ENCODE assay signal across 14 mouse cellular contexts in the genomic region with DNA sequence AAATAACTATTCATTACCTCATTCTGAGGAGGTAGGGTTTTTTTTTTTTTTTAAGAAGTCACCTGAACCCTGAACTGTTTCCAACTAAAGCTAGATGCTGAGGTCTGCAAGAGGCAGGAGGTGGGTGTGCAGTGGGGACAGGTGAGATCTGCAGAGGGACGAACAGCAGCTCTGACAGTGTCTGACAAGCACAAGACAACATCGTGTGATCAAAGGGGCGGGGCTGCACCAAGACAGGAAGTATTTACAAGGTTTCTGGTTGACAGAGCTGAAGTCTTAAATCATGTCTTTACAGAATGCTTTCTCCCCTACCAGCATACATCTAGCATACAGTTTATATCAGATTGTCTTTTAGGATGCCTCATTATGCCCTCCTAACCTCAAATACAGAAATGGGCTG. TPM values are rescaled to one million over a fixed set of nuclear protein-coding genes. Genes with fewer than 3 reads are reported as not detected.
DNase-seq lines count a peak whose midpoint lies in the region; ATAC-seq and TF ChIP-seq lines count a peak whose summit lies in the region.
"Had no signal": no experiment of that assay in that cellular context is flagged by ENCODE, and none has a peak within 500 bp of the region (broad histone marks: within the 10 kb centered on the region; RNA-seq: fewer than 3 reads in every experiment).

No protein-coding gene starts in this region.

- H3K36me3 ChIP-seq in CH12.LX (replicated peaks in 1 of 2; ENCODE audit: control insufficient read depth in 1 of 2, insufficient read depth in 1 of 2, low read length in 1 of 2): peaks cover 18 to 63% of the 10 kb centered on the region in 2 experiments
- peaks cover 25% of the 10 kb centered on the region for H3K36me3 ChIP-seq in liver, embryonic 12.5 days

- 0 out of 2 replicates have a peak overlapping the region, but pooled peaks have one; percentile 4 for H3K27ac ChIP-seq in left cerebral cortex, adult 2 months
- H3K27ac ChIP-seq in CH12.LX (ENCODE audit: insufficient read depth, low read depth): no peak overlapping the region
- H3K27ac ChIP-seq in liver, embryonic 12.5 days: no peak overlapping the region
- H3K27ac ChIP-seq: kidney, postnatal 0 days had no signal

- TF ChIP-seq EP300 in CH12.LX (IDR thresholded peaks at IDR 0.05; ENCODE audit: low read length): no peak

- no peak for DNase-seq in left cerebral cortex, adult 2 months (ENCODE audit: extremely low spot score in 1 of 2, low spot score in 2 of 2)
- no peak for DNase-seq in left cerebral cortex, postnatal 14 days (ENCODE audit: low spot score in 2 of 2)
- DNase-seq in CH12.LX (ENCODE audit: extremely low read depth): peak; percentile 30
- DNase-seq in thymus, postnatal 25 days: peak; percentile 37
- DNase-seq in ovary, postnatal 10 days (ENCODE audit: low spot score): no peak
- DNase-seq: liver had no signal

- TF ChIP-seq POLR2A in CH12.LX (IDR thresholded peaks at IDR 0.05; ENCODE audit: low read depth, low read length): no peak

- intact Hi-C loops in left cerebral cortex, adult 2 months (cut with DNase I): no loop called here
- intact Hi-C loops in left cerebral cortex, postnatal 14 days (cut with DNase I): loop anchor here (10.0 kb wide), 1 partner anchor 188 kb away; no protein-coding TSS in a partner anchor

- no peak for TF ChIP-seq RAD21 in CH12.LX (IDR thresholded peaks at IDR 0.05; ENCODE audit: low read depth, low read length)

- ATAC-seq in inflammation-experienced regulatory T-cells, adult 6 months: peak; percentile 77
- ATAC-seq in liver, embryonic 12.5 days: no peak
- ATAC-seq: midbrain, embryonic 16.5 days had no signal

- H3K27me3 ChIP-seq in CH12.LX (replicated peaks): no peaks in the 10 kb centered on the region
- no peaks in the 10 kb centered on the region for H3K27me3 ChIP-seq in liver, embryonic 12.5 days (replicated peaks)

- dilution Hi-C loops in CH12.LX (cut with MboI; ENCODE audit: extremely low pct_ligation_motif_present, extremely low pct_unique_long_range_greater_than_20kb, low sequenced_read_pairs): no loop called here

- H3K4me1 ChIP-seq in CH12.LX (ENCODE audit: control insufficient read depth in 1 of 2, insufficient read depth in 2 of 2): peaks cover 0 to 7% of the 10 kb centered on the region in 2 experiments; a peak in 1 of 4 replicates
- no peaks in the 10 kb centered on the region for H3K4me1 ChIP-seq in liver, embryonic 12.5 days

- H3K4me3 ChIP-seq in left cerebral cortex, adult 2 months: no peak overlapping the region
- H3K4me3 ChIP-seq in CH12.LX (replicated peaks in 1 of 3; ENCODE audit: low read depth in 2 of 3, low read length in 2 of 3, poor library complexity in 1 of 3): no peak overlapping the region
- no peak overlapping the region for H3K4me3 ChIP-seq in liver, embryonic 12.5 days
- H3K4me3 ChIP-seq: erythroblast, embryonic 14.5 days had no signal

- H3K79me2 ChIP-seq in CH12.LX (replicated peaks; ENCODE audit: control insufficient read depth, extremely low read depth, insufficient read depth, poor library complexity, severe bottlenecking): no peaks in the 10 kb centered on the region

- TF ChIP-seq CTCF in left cerebral cortex, adult 2 months (IDR thresholded peaks at IDR 0.05): no peak
- no peak for TF ChIP-seq CTCF in CH12.LX (conservative IDR thresholded peaks at IDR 0.05 in 1 of 2, IDR thresholded peaks at IDR 0.05 in 1 of 2; ENCODE audit: low read depth in 2 of 2, low read length in 2 of 2)

- H3K9me3 ChIP-seq in CH12.LX (replicated peaks; ENCODE audit: low read length): no peaks in the 10 kb centered on the region
- H3K9me3 ChIP-seq in liver, embryonic 12.5 days (replicated peaks): no peaks in the 10 kb centered on the region
- H3K9me3 ChIP-seq: G1E had no signal

- H3K9ac ChIP-seq in CH12.LX (ENCODE audit: insufficient read depth, low read depth): no peak overlapping the region
- no peak overlapping the region for H3K9ac ChIP-seq in liver, embryonic 12.5 days

- in situ Hi-C loops in CH12.LX (cut with MboI; ENCODE audit: low pct_ligation_motif_present, low pct_unique_long_range_greater_than_20kb, low sequenced_read_pairs): no loop called here

- 44% methylated on average over 3 of the region's 3 CpGs for WGBS in liver, embryonic 12.5 days (ENCODE audit: insufficient replicate concordance)

- no peak overlapping the region for H3K4me2 ChIP-seq in CH12.LX (ENCODE audit: insufficient read depth, low read depth, poor library complexity, severe bottlenecking)
- no peak overlapping the region for H3K4me2 ChIP-seq in liver, embryonic 12.5 days

TF ChIP-seq in CH12.LX, 34 proteins besides CTCF, POLR2A, EP300 and RAD21:
- peak; percentile 31; the same call in 1 of the 2 replicates for TF ChIP-seq ELF1 (IDR thresholded peaks at IDR 0.05; ENCODE audit: low read depth, low read length)
- TF ChIP-seq ZC3H11A (IDR thresholded peaks at IDR 0.05; ENCODE audit: low read depth, low read length): no peak

RNA-seq across cellular contexts. Expression of a gene that starts 14.5 kb away (rescaled TPM):
- 100 to 1,000 TPM; 162 to 183 TPM for total RNA-seq in left cerebral cortex, adult 2 months (2021)
- 100 to 1,000 TPM; 197 to 204 TPM for total RNA-seq in left cerebral cortex, postnatal 14 days (2021)
- total RNA-seq in CH12.LX (2012; rRNA removed) (162 and 165 TPM in 2 replicates), CH12.LX (2014; rRNA removed) (154 and 225 TPM in 2 replicates)
- 90.9 and 96.4 TPM in 2 replicates for polyA plus RNA-seq in CH12.LX (2012; ENCODE audit: insufficient read length, low read depth)
- polyA plus RNA-seq in inflammation-experienced regulatory T-cells, adult 6 months (2017; shearing (Covaris generic)): 10 to 100 TPM; 56.1 to 98.5 (median 65.6) TPM
- 252 and 269 TPM in 2 replicates for polyA plus RNA-seq in liver, embryonic 12.5 days (2016; fragmentation: Nextera tagmentation; extraction: Ambion mirVana)

RNA-seq across cellular contexts. Expression of a gene that starts 21.3 kb away (rescaled TPM):
- total RNA-seq in left cerebral cortex, adult 2 months (2021): under 1 TPM in 1 of 2 experiments, not detected in 1; 0.79 TPM
- 1 to 10 TPM in 1 of 2 experiments, under 1 TPM in 1; 0.87 to 1.3 TPM for total RNA-seq in left cerebral cortex, postnatal 14 days (2021)
- total RNA-seq in CH12.LX (2012; rRNA removed): 1.6 and 2.6 TPM in 2 replicates
- 0.66 and 1.6 TPM in 2 replicates for total RNA-seq in CH12.LX (2014; rRNA removed)
- polyA plus RNA-seq in CH12.LX (2012; ENCODE audit: insufficient read length, low read depth): 2.1 and 2.2 TPM in 2 replicates
- polyA plus RNA-seq in inflammation-experienced regulatory T-cells, adult 6 months (2017; shearing (Covaris generic)): not detected
- 0.89 and 1.5 TPM in 2 replicates for polyA plus RNA-seq in liver, embryonic 12.5 days (2016; fragmentation: Nextera tagmentation; extraction: Ambion mirVana)
- total RNA-seq: heart, adult 8-10 months had no signal
- polyA plus RNA-seq: erythroblast, embryonic 14.5 days; G1E; small intestine, adult 2 months had no signal

RNA-seq across cellular contexts. Expression of a gene that starts 33.2 kb away (rescaled TPM):
- 10 to 100 TPM; 26.6 to 29.1 TPM for total RNA-seq in left cerebral cortex, adult 2 months (2021)
- 10 to 100 TPM; 23.2 to 29.0 TPM for total RNA-seq in left cerebral cortex, postnatal 14 days (2021)
- total RNA-seq in CH12.LX (2012; rRNA removed) (10.1 and 16.5 TPM in 2 replicates), CH12.LX (2014; rRNA removed) (4.8 and 5.6 TPM in 2 replicates)
- polyA plus RNA-seq in CH12.LX (2012; ENCODE audit: insufficient read length, low read depth): 15.9 and 17.7 TPM in 2 replicates
- 10 to 100 TPM; 23.2 to 43.1 (median 30.5) TPM for polyA plus RNA-seq in inflammation-experienced regulatory T-cells, adult 6 months (2017; shearing (Covaris generic))
- polyA plus RNA-seq in liver, embryonic 12.5 days (2016; fragmentation: Nextera tagmentation; extraction: Ambion mirVana): 11.9 and 13.1 TPM in 2 replicates

RNA-seq across cellular contexts. Expression of a gene that starts 49.2 kb away (rescaled TPM):
- 10 to 100 TPM; 23.2 to 25.3 TPM for total RNA-seq in left cerebral cortex, adult 2 months (2021)
- total RNA-seq in left cerebral cortex, postnatal 14 days (2021): 10 to 100 TPM; 21.4 to 22.7 TPM
- total RNA-seq in CH12.LX (2012; rRNA removed) (8.9 and 9.1 TPM in 2 replicates), CH12.LX (2014; rRNA removed) (2.9 and 3.7 TPM in 2 replicates)
- polyA plus RNA-seq in CH12.LX (2012; ENCODE audit: insufficient read length, low read depth): 10.4 and 10.6 TPM in 2 replicates
- polyA plus RNA-seq in inflammation-experienced regulatory T-cells, adult 6 months (2017; shearing (Covaris generic)): under 1 TPM in 1 of 3 experiments, not detected in 2; 0.42 TPM
- polyA plus RNA-seq in liver, embryonic 12.5 days (2016; fragmentation: Nextera tagmentation; extraction: Ambion mirVana): 4.6 and 5.0 TPM in 2 replicates
- polyA plus RNA-seq: erythroblast, embryonic 14.5 days; G1E had no signal

Comparison
In these comparisons a context has a peak if more than half of its experiments do, and no peak if none do; other contexts are left out.
1. DNase-seq: peak in CH12.LX (single experiment) and thymus, postnatal 25 days (single experiment); none in left cerebral cortex, adult 2 months (0 of 2), left cerebral cortex, postnatal 14 days (0 of 2) and ovary, postnatal 10 days (single experiment).